Mouse (Mus musculus): ENCODE results near the gene Rnaseh1. TPM values are rescaled to one million over a fixed set of nuclear protein-coding genes. Genes with fewer than 3 reads are reported as not detected.

Gene Rnaseh1
- total and polyA plus RNA-seq, 2 experiments: 4.7 to 5.3 TPM

- Histone ChIP-seq H3K27ac (replicated peaks; ENCODE audit: insufficient read depth, low read depth, low read length) (peak within 1 kb of the TSS; percentile 80), H3K4me1 (ENCODE audit: control insufficient read depth, insufficient read depth, low read length) (peaks cover 15% of the 10 kb centered on the region), H3K27me3 (ENCODE audit: control insufficient read depth, insufficient read depth, low read length) (no peaks in the 10 kb centered on the region), H3K79me2 (ENCODE audit: control insufficient read depth, insufficient read depth, low read length) (peaks cover 9% of the 10 kb centered on the region; the same call in 1 of the 2 replicates), H3K4me3 (ENCODE audit: insufficient read depth, low read depth, low read length) (peak within 1 kb of the TSS; percentile 77), H3K36me3 (ENCODE audit: control insufficient read depth, insufficient read depth, low read length) (peaks cover 33% of the 10 kb centered on the region), H3K9ac (ENCODE audit: low read depth, low read length) (peak within 1 kb of the TSS; percentile 94)
- peak; percentile 90 for DNase-seq (ENCODE audit: extremely low read depth, low read depth, low spot score)
- TF ChIP-seq CTCF (IDR thresholded peaks at IDR 0.05; ENCODE audit: low read depth, low read length) (no peak), POLR2A (IDR thresholded peaks at IDR 0.05; ENCODE audit: extremely low read depth, insufficient read depth, low read length) (peak; percentile 79; the same call in 1 of the 2 replicates)
- 3% methylated on average over 69 of the region's 69 CpGs for WGBS
These were observed 13.6 kb upstream of the Rnaseh1 start, which contains the start of gene Rps7 for GRCm38 (mm10) chr12:28635535-28636476. Gene Rps7 (minus strand): TSS chr12:28635953.

GRCm38 (mm10) chr12:28636543-28636942, 12.9 kb upstream of the Rnaseh1 start:
- H3K79me2 ChIP-seq (ENCODE audit: control insufficient read depth, insufficient read depth, low read length): peaks cover 9% of the 10 kb centered on the region; the same call in 1 of the 2 replicates
- no peak overlapping the region for H3K9ac ChIP-seq (ENCODE audit: low read depth, low read length)
- H3K36me3 ChIP-seq (ENCODE audit: control insufficient read depth, insufficient read depth, low read length): peaks cover 26% of the 10 kb centered on the region
- no peak for DNase-seq (ENCODE audit: extremely low read depth, low read depth, low spot score)
- peak overlapping the region; percentile 71; the same call in 1 of the 2 replicates for H3K4me3 ChIP-seq (ENCODE audit: insufficient read depth, low read depth, low read length)
- H3K27me3 ChIP-seq (ENCODE audit: control insufficient read depth, insufficient read depth, low read length): no peaks in the 10 kb centered on the region
- TF ChIP-seq CTCF (IDR thresholded peaks at IDR 0.05; ENCODE audit: low read depth, low read length) (no peak), POLR2A (IDR thresholded peaks at IDR 0.05; ENCODE audit: extremely low read depth, insufficient read depth, low read length) (no peak)
- 82% methylated on average over 6 of the region's 6 CpGs for WGBS
- H3K4me1 ChIP-seq (ENCODE audit: control insufficient read depth, insufficient read depth, low read length): peaks cover 15% of the 10 kb centered on the region
- H3K27ac ChIP-seq (replicated peaks; ENCODE audit: insufficient read depth, low read depth, low read length): no peak overlapping the region

- TF ChIP-seq POLR2A (IDR thresholded peaks at IDR 0.05; ENCODE audit: extremely low read depth, insufficient read depth, low read length) (no peak), CTCF (IDR thresholded peaks at IDR 0.05; ENCODE audit: low read depth, low read length) (no peak)
- Histone ChIP-seq H3K27me3 (ENCODE audit: control insufficient read depth, insufficient read depth, low read length) (no peaks in the 10 kb centered on the region), H3K36me3 (ENCODE audit: control insufficient read depth, insufficient read depth, low read length) (peaks cover 6% of the 10 kb centered on the region), H3K9ac (ENCODE audit: low read depth, low read length) (no peak overlapping the region), H3K4me3 (ENCODE audit: insufficient read depth, low read depth, low read length) (no peak overlapping the region), H3K4me1 (ENCODE audit: control insufficient read depth, insufficient read depth, low read length) (peaks cover 7% of the 10 kb centered on the region), H3K79me2 (ENCODE audit: control insufficient read depth, insufficient read depth, low read length) (peaks cover 9% of the 10 kb centered on the region; the same call in 1 of the 2 replicates), H3K27ac (replicated peaks; ENCODE audit: insufficient read depth, low read depth, low read length) (no peak overlapping the region)
- DNase-seq (ENCODE audit: extremely low read depth, low read depth, low spot score): peak; percentile 47
- 47% methylated on average over 2 of the region's 2 CpGs for WGBS
These were observed 10.6 kb upstream of the Rnaseh1 start for GRCm38 (mm10) chr12:28638778-28639177.

- H3K79me2 ChIP-seq (ENCODE audit: control insufficient read depth, insufficient read depth, low read length): no peaks in the 10 kb centered on the region
- WGBS: 87% methylated on average over 4 of the region's 4 CpGs
- no peaks in the 10 kb centered on the region for H3K4me1 ChIP-seq (ENCODE audit: control insufficient read depth, insufficient read depth, low read length)
- peaks cover 6% of the 10 kb centered on the region; the same call in 1 of the 2 replicates for H3K36me3 ChIP-seq (ENCODE audit: control insufficient read depth, insufficient read depth, low read length)
- no peak overlapping the region for H3K27ac ChIP-seq (replicated peaks; ENCODE audit: insufficient read depth, low read depth, low read length)
- DNase-seq (ENCODE audit: extremely low read depth, low read depth, low spot score): no peak
- TF ChIP-seq CTCF (IDR thresholded peaks at IDR 0.05; ENCODE audit: low read depth, low read length) (no peak), POLR2A (IDR thresholded peaks at IDR 0.05; ENCODE audit: extremely low read depth, insufficient read depth, low read length) (no peak)
- no peak overlapping the region for H3K4me3 ChIP-seq (ENCODE audit: insufficient read depth, low read depth, low read length)
- no peaks in the 10 kb centered on the region for H3K27me3 ChIP-seq (ENCODE audit: control insufficient read depth, insufficient read depth, low read length)
- H3K9ac ChIP-seq (ENCODE audit: low read depth, low read length): no peak overlapping the region
These were observed 13.2 kb downstream of the Rnaseh1 start for GRCm38 (mm10) chr12:28662628-28663027.

GRCm38 (mm10) chr12:28666734-28667133, 17.3 kb downstream of the Rnaseh1 start:
- Histone ChIP-seq H3K79me2 (ENCODE audit: control insufficient read depth, insufficient read depth, low read length) (no peaks in the 10 kb centered on the region), H3K27me3 (ENCODE audit: control insufficient read depth, insufficient read depth, low read length) (no peaks in the 10 kb centered on the region), H3K4me3 (ENCODE audit: insufficient read depth, low read depth, low read length) (no peak overlapping the region), H3K36me3 (ENCODE audit: control insufficient read depth, insufficient read depth, low read length) (no peaks in the 10 kb centered on the region), H3K4me1 (ENCODE audit: control insufficient read depth, insufficient read depth, low read length) (no peaks in the 10 kb centered on the region), H3K9ac (ENCODE audit: low read depth, low read length) (no peak overlapping the region), H3K27ac (replicated peaks; ENCODE audit: insufficient read depth, low read depth, low read length) (peak overlapping the region; percentile 40)
- DNase-seq (ENCODE audit: extremely low read depth, low read depth, low spot score): no peak
- 12% methylated on average over 4 of the region's 4 CpGs for WGBS
- TF ChIP-seq CTCF (IDR thresholded peaks at IDR 0.05; ENCODE audit: low read depth, low read length) (no peak), POLR2A (IDR thresholded peaks at IDR 0.05; ENCODE audit: extremely low read depth, insufficient read depth, low read length) (no peak)
